Mouse (Mus musculus): ENCODE results near the gene Poc1b. TPM values are rescaled to one million over a fixed set of nuclear protein-coding genes. Genes with fewer than 3 reads are reported as not detected.
A peak's percentile ranks its signal among the peaks of the same experiment; 100 is the strongest.
"Not testable (repeated sequence)": the region's sequence is repeated elsewhere in the genome, so short reads cannot be mapped to it uniquely, and the experiment has no call there.

Gene Poc1b
- polyA plus RNA-seq, 1 experiment from 2014 or later: 20.2 TPM

DNA sequence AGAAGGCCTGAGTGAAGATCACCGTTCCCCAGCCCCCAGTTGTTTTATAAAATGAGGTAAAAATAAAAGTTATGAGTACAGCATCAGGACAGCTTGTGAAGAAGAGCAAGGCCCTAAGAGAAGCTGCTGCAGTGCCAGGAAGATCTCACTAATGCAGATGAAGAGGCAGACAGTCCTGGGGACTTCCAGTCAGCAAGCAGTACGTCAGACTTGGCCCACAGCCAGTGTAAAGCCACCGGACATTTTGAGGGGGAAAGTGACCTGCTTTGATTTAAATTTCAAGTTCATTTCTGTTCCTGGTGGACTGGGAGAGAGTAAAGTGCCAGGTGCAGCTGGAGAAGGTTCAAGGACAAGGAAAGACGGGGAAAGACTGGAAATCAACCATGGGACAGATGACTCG is 29.5 kb downstream of the Poc1b start:
- Histone ChIP-seq H3K36me3 (peaks cover 21% of the 10 kb centered on the region; the same call in 1 of the 2 replicates), H3K9me3 (replicated peaks) (no peaks in the 10 kb centered on the region), H3K4me2 (replicated peaks) (no peak overlapping the region), H3K9ac (no peak overlapping the region), H3K27me3 (no peaks in the 10 kb centered on the region), H3K4me3 (no peak overlapping the region), H3K4me1 (peaks cover 11% of the 10 kb centered on the region), H3K27ac (no peak overlapping the region)
- no peak for ATAC-seq (ENCODE audit: low FRiP score)
- WGBS: 70% methylated on average over 5 of the region's 5 CpGs

DNA sequence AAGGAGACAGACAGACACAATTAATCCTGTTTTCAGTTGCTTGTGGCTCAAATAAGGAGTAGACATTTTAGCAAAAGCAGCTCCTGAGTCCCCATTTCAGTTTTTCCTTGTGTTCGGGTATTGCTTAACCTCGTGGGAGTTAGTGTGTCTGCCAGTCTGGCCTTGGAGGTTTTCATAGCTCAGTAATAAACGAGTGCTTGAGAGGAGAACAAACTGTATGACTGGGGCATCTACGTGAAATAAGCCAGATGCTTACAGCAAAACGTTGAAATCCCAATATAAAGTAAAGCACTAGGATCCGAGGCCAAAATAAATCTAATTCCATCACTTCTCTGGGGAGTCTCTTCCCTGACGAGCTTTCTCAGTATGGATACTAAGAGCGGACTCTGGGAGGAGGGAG is 38.8 kb downstream of the Poc1b start:
- WGBS: 87% methylated on average over 8 of the region's 8 CpGs
- Histone ChIP-seq H3K4me3 (no peak overlapping the region), H3K4me1 (no peaks in the 10 kb centered on the region), H3K4me2 (replicated peaks) (no peak overlapping the region), H3K9ac (no peak overlapping the region), H3K36me3 (0 out of 2 replicates have a peak, but pooled peaks cover 10% of the 10 kb centered on the region), H3K27me3 (no peaks in the 10 kb centered on the region), H3K27ac (no peak overlapping the region), H3K9me3 (replicated peaks) (no peaks in the 10 kb centered on the region)
- no peak for ATAC-seq (ENCODE audit: low FRiP score)

DNA sequence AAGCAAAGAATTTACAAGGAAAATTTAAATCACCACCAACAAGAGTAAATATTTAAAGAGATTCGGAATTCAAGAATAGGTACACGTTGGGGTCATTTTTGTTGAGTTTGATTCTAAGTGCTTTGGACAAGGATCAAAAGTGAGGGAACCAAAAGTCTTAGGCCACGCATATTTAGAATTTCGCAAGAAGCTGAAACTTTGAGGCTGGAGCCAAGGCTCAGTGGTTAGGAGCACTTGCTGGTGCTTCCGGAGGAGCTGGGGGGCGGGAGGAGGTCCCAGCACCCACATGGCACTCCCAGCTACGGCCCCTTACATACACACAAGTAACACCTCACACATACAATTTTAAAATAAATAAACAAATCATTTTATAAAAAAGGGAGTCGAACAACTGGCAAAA is 39.8 kb downstream of the Poc1b start:
- Histone ChIP-seq H3K4me1 (no peaks in the 10 kb centered on the region), H3K36me3 (0 out of 2 replicates have a peak, but pooled peaks cover 10% of the 10 kb centered on the region), H3K9ac (no peak overlapping the region), H3K27me3 (no peaks in the 10 kb centered on the region), H3K4me3 (no peak overlapping the region), H3K27ac (no peak overlapping the region), H3K4me2 (replicated peaks) (no peak overlapping the region), H3K9me3 (replicated peaks) (no peaks in the 10 kb centered on the region)
- no peak for ATAC-seq (ENCODE audit: low FRiP score)
- 93% methylated on average over 8 of the region's 8 CpGs for WGBS

DNA sequence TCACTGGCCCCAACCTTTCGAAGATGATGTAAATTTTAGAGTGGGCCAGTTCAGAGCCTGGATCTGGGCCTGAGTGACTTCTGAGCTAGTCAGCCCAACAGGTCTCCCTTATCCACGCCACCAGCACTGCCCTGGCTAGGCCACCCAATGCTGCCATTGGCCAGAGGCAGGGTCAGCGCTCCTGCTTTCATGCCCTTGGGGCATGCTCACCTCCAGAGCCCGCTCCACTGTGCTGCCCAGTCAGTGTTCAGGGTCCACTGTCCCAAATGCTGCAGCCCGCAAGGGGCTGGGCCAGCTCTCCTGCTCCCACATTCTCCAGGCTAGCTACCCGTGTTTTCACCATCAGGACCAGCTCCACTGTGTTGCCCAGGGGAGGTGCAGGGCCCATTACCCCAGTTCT is 43.2 kb downstream of the Poc1b start:
- no peaks in the 10 kb centered on the region for H3K27me3 ChIP-seq
- H3K4me3 ChIP-seq: no peak overlapping the region
- no peak overlapping the region for H3K4me2 ChIP-seq (replicated peaks)
- no peak overlapping the region for H3K9ac ChIP-seq
- 0 out of 2 replicates have a peak, but pooled peaks cover 10% of the 10 kb centered on the region for H3K36me3 ChIP-seq
- H3K4me1 ChIP-seq: no peaks in the 10 kb centered on the region
- ATAC-seq (ENCODE audit: low FRiP score): no peak
- no peak overlapping the region for H3K27ac ChIP-seq
- WGBS: 91% methylated on average over 6 of the region's 6 CpGs
- no peaks in the 10 kb centered on the region for H3K9me3 ChIP-seq (replicated peaks)

DNA sequence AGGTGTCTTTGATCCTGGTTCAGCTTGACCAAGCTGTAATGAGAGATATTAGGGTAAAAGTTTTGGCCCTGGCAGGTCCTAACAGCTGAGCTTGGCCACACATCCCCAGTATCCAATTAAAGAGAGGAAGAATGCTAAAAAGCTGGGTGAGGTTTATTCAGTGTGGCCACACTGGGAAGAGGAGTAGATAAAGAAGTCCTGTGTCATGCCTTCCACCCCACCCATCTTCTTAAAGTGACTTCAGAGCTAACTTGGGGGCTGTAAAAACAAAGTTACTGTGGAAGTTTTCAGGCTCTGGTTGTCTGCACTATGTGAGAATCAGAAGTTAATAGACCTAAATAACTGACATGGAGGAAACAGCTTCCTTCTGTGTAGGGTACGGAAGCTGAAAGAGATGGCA is 44.7 kb downstream of the Poc1b start:
- no peak for ATAC-seq (ENCODE audit: low FRiP score)
- Histone ChIP-seq H3K4me3 (no peak overlapping the region), H3K4me2 (replicated peaks) (no peak overlapping the region), H3K9me3 (replicated peaks) (no peaks in the 10 kb centered on the region), H3K36me3 (peaks cover 8% of the 10 kb centered on the region; the same call in 1 of the 2 replicates), H3K9ac (no peak overlapping the region), H3K27ac (no peak overlapping the region), H3K27me3 (no peaks in the 10 kb centered on the region), H3K4me1 (no peaks in the 10 kb centered on the region)
- 98% methylated on average over 1 of the region's 1 CpGs for WGBS

DNA sequence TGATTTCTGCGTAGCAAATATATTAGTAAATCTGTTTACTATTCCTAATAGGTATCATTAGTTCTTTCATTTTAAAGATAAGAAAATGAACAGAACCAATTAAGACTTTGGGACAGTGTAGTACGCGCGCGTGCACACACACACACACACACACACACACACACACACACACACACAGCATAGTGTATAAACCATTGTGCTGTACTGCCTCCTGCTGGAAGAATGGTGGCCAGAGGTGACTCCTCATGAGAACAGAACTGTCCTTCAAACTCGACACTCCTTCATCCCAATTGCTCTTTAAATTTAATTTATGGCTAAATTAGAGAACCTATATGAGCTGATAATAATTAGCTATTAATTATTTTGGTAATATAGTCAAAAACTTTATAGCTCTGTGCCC is 45.2 kb downstream of the Poc1b start:
- H3K4me2 ChIP-seq (replicated peaks): no peak overlapping the region
- no peak overlapping the region for H3K4me3 ChIP-seq
- H3K36me3 ChIP-seq: peaks cover 12% of the 10 kb centered on the region
- H3K9ac ChIP-seq: no peak overlapping the region
- H3K27me3 ChIP-seq: no peaks in the 10 kb centered on the region
- H3K4me1 ChIP-seq: no peaks in the 10 kb centered on the region
- no peaks in the 10 kb centered on the region for H3K9me3 ChIP-seq (replicated peaks)
- ATAC-seq (ENCODE audit: low FRiP score): no peak
- WGBS: 94% methylated on average over 6 of the region's 6 CpGs
- no peak overlapping the region for H3K27ac ChIP-seq

DNA sequence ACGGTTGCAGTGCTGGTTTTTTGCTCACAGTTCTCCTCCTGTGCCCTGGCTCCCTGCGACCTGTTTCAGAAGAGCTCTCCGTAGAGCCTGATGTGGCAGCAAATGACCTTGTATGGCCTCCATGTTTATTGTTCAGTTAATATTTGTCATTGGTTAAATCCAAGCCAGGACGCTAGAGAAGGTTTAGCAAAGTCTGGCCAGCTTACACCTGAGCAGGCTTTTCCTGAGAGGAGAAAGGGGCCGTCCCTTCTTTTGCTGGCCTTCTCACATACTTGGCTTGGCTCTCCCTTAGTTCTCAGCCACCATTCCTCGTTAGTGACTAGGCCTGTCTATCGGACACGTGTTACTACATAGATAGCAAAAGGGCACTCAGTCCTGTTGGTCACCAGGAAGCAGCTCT is 47.8 kb downstream of the Poc1b start:
- no peak overlapping the region for H3K4me2 ChIP-seq (replicated peaks)
- ATAC-seq (ENCODE audit: low FRiP score): no peak
- no peaks in the 10 kb centered on the region for H3K27me3 ChIP-seq
- H3K9me3 ChIP-seq (replicated peaks): no peaks in the 10 kb centered on the region
- no peak overlapping the region for H3K27ac ChIP-seq
- H3K4me3 ChIP-seq: no peak overlapping the region
- WGBS: 89% methylated on average over 8 of the region's 8 CpGs
- H3K36me3 ChIP-seq: peaks cover 17% of the 10 kb centered on the region
- H3K4me1 ChIP-seq: no peaks in the 10 kb centered on the region
- no peak overlapping the region for H3K9ac ChIP-seq

DNA sequence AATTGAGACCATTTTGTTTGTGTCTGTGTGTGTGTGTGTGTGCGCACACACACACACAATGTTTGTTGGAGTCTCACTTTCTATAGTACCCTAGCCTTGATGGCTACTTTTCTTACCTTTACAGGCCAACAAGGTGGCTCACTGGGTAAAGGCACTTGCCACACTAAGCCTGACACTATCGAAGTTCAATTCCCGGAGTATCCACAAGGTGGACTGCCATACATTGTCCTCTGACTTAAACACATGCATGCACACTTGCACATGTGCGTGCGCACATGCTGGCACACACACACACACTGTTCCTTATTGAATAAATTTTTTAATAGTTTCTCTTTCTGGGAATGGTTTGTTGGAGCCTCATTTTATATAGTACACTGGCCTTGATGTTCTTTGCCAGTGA is 50.0 kb downstream of the Poc1b start:
- ATAC-seq (ENCODE audit: low FRiP score): no peak

DNA sequence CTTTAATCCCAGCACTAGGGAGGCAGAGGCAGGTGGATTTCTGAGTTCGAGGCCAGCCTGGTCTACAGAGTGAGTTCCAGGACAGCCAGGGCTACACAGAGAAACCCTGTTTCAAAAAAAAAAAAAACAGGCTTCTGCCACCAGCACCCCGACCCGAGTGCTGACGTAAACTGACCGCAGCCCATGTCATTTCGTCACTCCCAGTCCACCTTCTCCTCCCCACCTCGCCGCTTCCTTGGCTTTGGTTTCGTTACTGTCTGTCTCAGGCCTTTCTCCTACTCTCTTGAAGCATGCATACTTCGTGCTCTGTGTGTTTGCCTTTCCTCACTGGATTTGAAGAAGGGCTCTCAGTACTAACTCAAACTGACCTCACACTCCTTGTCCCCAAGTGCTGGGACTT is 50.9 kb downstream of the Poc1b start:
- H3K27me3 ChIP-seq; H3K9me3 ChIP-seq (replicated peaks); ATAC-seq (ENCODE audit: low FRiP score); H3K27ac ChIP-seq; H3K4me1 ChIP-seq; H3K4me3 ChIP-seq; H3K4me2 ChIP-seq (replicated peaks); H3K9ac ChIP-seq: not testable (repeated sequence)
- peaks cover 16% of the 10 kb centered on the region for H3K36me3 ChIP-seq
- WGBS: 96% methylated on average over 10 of the region's 10 CpGs

More for the DNA sequence above, 50.0 kb downstream of the Poc1b start:
- H3K27ac ChIP-seq: no peak overlapping the region
- no peaks in the 10 kb centered on the region for H3K4me1 ChIP-seq
- H3K9ac ChIP-seq: no peak overlapping the region
- WGBS: 92% methylated on average over 5 of the region's 5 CpGs
- H3K4me3 ChIP-seq: no peak overlapping the region
- H3K9me3 ChIP-seq (replicated peaks): no peaks in the 10 kb centered on the region
- no peak overlapping the region for H3K4me2 ChIP-seq (replicated peaks)
- no peaks in the 10 kb centered on the region for H3K27me3 ChIP-seq
- H3K36me3 ChIP-seq: peaks cover 16% of the 10 kb centered on the region

DNA sequence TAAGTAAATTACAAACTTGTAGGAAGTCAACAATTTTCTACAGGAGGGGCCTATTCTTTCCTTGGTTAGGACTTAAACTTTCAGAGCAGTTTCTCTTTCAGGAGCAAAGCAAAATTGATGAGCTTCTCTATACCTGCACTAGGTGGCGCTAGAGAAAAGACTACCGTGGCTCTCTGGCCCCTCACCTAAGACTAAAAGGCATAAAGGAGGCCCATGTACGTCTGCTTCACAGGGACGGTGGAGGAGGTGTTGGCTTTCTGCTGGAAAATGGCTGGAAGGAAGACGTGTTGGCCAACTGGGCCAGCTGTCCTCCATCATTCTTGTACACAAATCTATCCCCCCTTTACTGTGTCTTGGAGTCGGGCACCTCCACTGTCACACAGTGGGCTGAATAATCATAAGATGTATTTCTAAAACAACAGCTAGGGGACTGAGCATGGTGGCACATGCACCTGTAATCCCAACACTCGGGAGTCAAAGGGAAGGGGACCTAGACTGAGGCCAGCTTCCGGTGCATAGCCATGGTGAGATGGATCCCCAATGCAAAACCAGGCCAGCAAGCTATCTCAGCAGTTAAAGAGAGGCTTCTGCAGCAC is 55.2 kb downstream of the Poc1b start:
- peak; percentile 51 for ATAC-seq (ENCODE audit: low FRiP score)
- Histone ChIP-seq H3K27ac (no peak overlapping the region), H3K27me3 (no peaks in the 10 kb centered on the region), H3K9me3 (replicated peaks) (no peaks in the 10 kb centered on the region), H3K4me3 (no peak overlapping the region), H3K36me3 (peaks cover 9% of the 10 kb centered on the region; the same call in 1 of the 2 replicates), H3K4me2 (replicated peaks) (no peak overlapping the region), H3K9ac (no peak overlapping the region), H3K4me1 (0 out of 2 replicates have a peak, but pooled peaks cover 2% of the 10 kb centered on the region)
- 38% methylated on average over 8 of the region's 8 CpGs for WGBS

DNA sequence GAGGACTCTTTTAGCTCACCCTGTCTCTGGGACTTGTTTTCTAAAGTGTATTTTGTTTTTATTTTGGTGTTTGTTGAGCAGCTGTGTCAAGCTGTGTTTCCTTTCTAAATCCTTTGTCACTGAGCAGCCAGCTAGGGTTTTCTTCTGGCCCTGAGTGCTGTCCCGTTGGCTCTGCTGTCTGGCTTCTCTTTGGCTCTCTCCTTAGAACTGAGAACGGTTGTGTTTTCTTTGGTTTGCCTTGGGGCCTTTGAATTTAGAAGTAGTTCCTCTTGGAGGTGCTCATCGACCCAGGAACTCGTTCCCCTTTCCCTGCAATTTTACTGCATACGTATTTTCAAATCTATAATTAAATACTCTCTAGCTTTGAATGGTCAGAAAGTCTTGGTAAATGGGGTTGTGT is 56.2 kb downstream of the Poc1b start:
- WGBS: 77% methylated on average over 5 of the region's 5 CpGs
- no peaks in the 10 kb centered on the region for H3K9me3 ChIP-seq (replicated peaks)

DNA sequence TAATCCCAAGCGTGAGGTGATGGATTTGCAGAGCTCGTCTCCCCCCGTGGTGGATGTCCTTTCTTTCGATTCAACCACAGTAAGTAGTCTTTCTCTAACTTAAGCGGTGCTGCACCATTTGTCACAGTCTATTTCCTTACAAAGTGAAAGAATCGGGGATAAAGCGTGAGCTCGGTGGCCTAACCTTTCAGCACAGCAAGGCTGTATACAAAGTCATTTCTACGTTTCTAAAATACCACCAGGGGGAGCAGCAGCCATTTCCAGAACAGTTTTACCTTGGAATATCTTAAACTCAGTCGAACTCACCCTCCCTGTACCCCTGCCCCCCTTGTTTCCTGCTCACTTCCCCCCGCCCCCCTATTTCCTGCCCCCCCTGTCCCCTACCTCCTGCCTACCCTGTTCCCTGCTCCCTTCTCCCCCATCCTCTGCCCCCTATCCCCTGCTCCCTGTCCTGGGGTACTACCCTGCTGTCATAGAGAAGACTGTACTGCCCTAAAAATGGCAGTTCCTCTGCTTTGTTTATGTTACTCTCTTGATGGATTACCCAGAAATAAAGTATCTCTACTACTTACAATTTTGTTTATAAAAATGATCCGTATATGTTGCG is 58.1 kb downstream of the Poc1b start:
- H3K4me1 ChIP-seq: 0 out of 2 replicates have a peak, but pooled peaks cover 4% of the 10 kb centered on the region
- H3K9me3 ChIP-seq (replicated peaks): no peaks in the 10 kb centered on the region
- no peak overlapping the region for H3K4me3 ChIP-seq
- ATAC-seq (ENCODE audit: low FRiP score): peak; percentile 74
- H3K9ac ChIP-seq: no peak overlapping the region
- no peak overlapping the region for H3K4me2 ChIP-seq (replicated peaks)
- WGBS: 39% methylated on average over 13 of the region's 13 CpGs
- H3K27me3 ChIP-seq: no peaks in the 10 kb centered on the region
- peaks cover 4% of the 10 kb centered on the region; the same call in 1 of the 2 replicates for H3K36me3 ChIP-seq
- H3K27ac ChIP-seq: no peak overlapping the region

More for the DNA sequence above, 56.2 kb downstream of the Poc1b start:
- Histone ChIP-seq H3K4me1 (0 out of 2 replicates have a peak, but pooled peaks cover 2% of the 10 kb centered on the region), H3K36me3 (peaks cover 8% of the 10 kb centered on the region; the same call in 1 of the 2 replicates), H3K27ac (no peak overlapping the region), H3K4me3 (no peak overlapping the region), H3K4me2 (replicated peaks) (no peak overlapping the region), H3K27me3 (no peaks in the 10 kb centered on the region), H3K9ac (no peak overlapping the region)
- ATAC-seq (ENCODE audit: low FRiP score): no peak
